Mouse (Mus musculus): ENCODE measurements at regions not wholly inside any gene's neighbourhood (a gene's known extent, or its start where the extent isn't known, plus 50 kb on each side); places are given as distances from the start of the nearest gene placed in this dataset.
A peak's percentile ranks its signal among the peaks of the same experiment; 100 is the strongest.

DNA sequence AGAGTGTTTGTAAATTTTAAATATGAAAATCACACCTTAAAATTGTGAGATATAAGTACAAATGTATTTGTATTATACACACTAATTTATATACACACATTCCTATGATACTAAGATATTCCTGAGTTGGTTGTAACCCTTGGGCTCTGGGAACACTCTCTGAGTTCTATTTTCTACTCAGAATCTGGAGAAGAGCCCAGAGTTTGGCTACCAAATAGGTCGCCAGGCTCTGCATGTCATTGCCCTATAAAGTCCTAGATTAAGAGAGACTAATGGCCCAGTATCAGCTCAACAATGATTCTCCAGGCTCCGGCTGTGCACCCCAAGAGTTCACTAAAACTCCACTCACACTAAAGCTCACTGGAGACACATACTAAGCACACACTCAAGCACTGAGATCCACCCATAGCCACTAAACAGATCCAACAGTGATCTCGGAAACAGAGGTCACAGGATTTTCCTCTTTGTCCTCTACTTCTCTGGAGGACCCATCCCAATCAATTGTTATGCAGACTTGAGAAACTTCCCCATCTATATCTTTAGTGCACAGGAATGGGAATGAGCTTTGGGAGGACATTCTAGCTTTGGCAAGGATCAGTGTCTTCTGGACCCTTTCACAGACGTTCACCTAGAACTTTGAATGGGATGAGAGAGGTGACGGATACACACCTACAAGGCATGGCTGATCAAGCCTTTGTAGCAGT lies 238.1 kb upstream of the Nr2f2 start:
- DNase-seq = no peak
- intact Hi-C loops (cut with DNase I; ENCODE audit: low total_unique reads) = no loop called here

DNA sequence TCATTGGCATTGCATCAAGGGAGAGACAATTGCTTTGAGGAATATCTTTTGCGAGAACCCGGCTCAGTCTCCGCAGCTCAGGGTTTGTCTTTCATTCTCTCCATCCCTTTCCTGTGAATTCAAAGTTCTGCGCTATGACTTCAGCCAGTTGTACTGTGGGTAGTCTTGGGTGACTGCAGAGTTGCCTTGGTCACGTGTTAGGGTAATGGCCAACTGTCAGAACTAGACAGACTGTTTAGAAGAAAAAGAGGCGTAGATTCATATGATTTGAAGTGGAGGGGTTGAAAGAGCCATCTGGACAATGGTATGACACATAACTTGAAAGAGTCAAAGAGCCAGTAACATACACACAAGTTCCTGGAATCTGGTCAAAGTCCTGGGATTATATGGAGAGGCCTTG lies 226.5 kb upstream of the Nr2f2 start:
- no peak for DNase-seq
- intact Hi-C loops (cut with DNase I; ENCODE audit: low total_unique reads) = no loop called here

DNA sequence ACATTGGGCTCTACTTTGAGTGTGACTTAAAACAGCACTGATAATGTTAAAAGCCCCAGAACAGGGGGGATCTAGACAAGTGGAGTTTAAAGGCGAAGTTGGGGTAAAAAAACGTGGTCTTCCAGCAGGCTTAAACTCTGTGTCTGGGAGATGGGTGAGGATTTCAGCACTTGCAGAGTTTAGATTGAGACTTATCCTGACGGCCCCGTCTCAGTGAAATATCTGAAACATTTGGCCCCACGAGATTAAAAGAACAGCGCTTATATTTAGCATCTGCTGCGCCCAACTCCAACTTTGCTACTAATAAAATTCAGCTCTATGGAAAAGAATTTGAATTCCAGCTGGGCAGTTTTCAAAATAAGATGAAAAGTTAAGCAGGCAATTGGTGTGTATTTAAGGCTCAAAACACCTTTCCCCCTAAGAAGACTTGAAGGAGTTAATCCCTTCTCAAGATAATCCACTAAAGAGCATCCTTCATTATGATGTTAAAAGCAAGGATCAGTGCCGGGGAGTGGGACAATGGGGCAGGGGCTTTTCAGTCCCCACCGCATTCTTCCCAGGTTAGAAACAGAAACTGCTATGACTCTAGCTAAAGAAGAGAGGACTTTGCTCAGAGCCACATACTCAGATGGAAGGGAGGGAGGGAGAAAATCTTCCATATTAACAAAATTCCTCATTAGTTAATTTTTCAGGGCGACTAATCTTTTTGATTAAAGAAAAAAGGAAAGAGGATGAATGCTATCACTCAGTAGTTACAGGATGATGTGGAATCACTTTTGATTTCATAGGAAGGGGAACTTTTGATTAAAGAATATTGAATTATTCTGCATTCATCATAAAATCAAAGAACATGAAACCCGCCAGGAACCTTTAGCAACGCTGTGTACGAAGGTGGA lies 225.1 kb upstream of the Nr2f2 start:
- intact Hi-C loops (cut with DNase I; ENCODE audit: low total_unique reads) = no loop called here
- DNase-seq = no peak

DNA sequence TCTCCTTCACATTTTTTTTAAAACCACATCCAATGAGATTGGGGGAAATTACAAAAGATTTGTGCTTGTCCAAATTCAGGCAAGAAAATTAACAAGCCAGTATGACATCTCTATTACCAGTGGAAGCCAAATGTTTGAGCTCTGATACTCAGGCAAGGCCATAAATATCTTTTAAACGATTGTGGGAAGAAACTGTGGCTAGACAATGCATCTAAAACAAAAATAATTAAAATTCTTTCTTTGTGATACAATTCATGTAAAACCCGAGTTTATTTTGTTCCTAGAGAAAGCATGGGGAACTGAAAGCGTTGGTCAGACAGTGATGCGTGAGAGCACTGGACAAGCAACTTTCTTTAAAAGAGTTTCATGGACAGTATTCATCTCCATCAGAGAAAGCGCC lies 223.2 kb upstream of the Nr2f2 start:
- no peak for DNase-seq
- intact Hi-C loops (cut with DNase I; ENCODE audit: low total_unique reads) = no loop called here

DNA sequence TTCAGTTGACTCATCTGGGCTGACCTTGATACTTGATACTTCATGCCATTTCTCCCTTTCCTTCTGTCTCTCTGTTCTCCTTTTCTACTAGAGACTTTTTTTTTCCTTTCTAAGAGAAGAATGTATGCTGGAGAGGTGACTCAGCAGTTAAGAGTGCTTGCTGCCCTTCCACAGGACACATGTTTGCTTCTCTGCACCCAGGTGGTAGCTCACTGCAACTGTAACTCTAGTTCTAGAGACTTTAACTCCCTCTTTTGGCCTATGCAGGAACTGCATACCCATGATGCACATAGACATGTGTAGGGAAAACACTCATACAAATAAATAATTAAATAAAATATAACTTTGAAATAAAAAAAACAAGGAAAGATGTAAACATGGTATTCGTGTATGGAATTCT lies 221.5 kb upstream of the Nr2f2 start:
- intact Hi-C loops (cut with DNase I; ENCODE audit: low total_unique reads) = no loop called here
- DNase-seq = no peak

DNA sequence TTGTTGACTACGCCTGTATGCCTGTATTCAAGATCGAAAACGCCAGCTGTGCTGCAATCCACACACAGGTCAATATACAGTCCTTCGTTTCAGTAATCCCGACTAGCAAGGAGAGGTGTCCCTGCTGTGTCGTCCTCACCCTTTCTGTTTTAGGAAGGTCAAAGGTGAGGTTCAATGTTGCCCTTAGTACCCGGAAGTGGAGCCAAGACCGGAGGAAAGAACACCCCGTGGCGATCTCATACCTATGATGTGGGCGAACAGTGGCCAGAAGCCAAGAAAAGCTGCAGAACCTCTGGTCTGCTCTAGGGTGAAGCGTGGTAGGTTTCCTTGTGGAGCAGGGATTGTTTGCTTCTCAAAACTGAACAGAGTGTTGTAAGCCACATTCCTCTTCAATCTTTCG lies 217.9 kb upstream of the Nr2f2 start:
- intact Hi-C loops (cut with DNase I; ENCODE audit: low total_unique reads) = no loop called here
- no peak for DNase-seq

DNA sequence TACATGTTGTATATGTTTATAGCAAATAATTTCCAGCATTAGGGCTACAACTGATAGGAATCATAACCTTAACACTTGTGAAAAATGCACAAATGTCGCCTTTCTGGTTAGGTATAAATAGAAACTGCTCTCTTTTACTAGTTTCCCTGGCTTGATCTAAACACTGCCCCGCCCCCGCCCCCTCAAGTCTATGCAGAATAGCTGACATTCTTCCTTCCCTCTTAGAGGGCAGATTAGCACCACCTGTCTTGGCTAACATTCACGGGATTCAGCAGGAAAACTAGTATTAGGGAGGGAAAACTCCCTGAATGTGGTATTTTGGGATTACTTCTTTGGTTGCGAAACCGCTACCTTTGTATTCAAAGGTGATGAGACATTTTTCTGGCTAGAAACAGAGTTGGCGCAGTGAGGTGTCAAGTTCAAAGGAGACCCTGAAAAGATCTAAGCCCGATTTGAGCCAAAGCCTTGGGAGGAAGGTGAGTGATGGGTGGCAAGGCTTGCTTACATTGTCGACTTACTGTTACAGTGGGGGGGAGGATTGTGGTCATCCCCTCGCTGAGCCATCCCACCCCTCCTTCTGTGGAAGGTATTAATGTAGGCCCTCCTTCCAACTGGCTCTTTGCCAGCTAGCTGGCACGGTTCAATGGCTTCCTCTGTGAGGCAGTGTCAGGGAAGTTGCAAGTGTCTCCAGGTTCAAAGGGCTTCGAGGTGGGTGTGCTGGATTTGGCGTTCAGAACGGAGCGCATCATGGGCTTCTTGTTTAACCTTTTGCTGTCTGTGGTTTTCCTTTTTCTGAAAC lies 209.8 kb upstream of the Nr2f2 start:
- peak; percentile 5 for DNase-seq
- intact Hi-C loops (cut with DNase I; ENCODE audit: low total_unique reads) = no loop called here

DNA sequence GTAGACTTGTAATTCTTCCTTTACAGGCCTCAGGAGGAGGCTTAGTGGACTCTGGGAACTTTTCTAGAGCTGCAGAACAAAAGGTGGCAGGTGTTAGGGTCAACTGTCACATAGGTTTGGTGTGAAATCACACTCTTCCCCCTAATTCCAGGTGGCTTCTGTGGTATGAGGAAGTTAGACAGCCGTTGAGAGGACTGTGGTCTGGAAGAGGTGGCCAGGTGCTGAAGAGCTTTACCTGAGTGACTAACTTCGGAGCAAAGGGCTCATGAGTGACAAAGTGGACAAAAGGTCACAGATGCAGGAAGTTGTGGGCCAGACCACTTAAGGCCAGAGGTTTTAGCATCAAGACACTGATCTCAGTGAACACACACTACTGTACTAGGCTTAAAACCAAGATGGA lies 209.1 kb upstream of the Nr2f2 start:
- intact Hi-C loops (cut with DNase I; ENCODE audit: low total_unique reads) = no loop called here
- no peak for DNase-seq

DNA sequence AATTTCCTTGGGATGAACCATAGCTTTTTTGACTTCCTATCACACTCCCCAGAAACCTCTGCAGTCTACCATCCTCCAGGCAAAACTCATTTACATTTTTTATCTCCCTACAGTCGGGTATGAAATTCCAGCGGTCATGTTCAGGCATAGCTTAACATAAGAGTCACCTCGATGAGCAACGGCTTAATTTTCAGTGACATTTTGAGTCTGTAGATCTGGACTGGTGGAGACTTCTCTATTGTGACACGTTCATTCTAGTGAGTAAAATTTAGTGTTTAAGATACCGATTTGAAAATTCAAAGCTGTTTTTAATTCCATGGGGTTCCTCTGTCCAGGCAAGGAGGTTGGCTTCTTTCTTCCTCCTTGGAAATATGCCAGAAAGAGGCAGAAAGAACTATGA lies 207.7 kb upstream of the Nr2f2 start:
- intact Hi-C loops (cut with DNase I; ENCODE audit: low total_unique reads) = no loop called here

DNA sequence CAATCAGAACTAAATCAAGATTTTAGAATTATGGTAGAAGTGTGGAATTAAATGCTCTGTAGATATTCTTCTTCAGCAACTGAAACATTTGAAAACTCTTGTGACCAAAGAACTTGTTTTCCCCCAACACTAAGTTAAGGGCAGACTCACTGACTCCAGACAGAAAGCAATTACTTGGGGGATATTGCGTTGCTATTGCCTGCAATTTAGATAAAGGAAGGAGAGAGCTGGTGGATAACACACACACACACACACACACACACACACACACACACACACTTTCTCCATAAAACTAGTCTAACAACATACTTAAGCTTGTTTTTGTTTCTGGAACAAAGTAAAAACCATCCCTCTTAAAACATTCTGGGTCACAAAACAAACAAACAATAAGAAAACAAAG lies 198.5 kb upstream of the Nr2f2 start:
- intact Hi-C loops (cut with DNase I; ENCODE audit: low total_unique reads) = no loop called here
- DNase-seq = no peak

More for the DNA sequence above, 207.7 kb upstream of the Nr2f2 start:
- DNase-seq = no peak

DNA sequence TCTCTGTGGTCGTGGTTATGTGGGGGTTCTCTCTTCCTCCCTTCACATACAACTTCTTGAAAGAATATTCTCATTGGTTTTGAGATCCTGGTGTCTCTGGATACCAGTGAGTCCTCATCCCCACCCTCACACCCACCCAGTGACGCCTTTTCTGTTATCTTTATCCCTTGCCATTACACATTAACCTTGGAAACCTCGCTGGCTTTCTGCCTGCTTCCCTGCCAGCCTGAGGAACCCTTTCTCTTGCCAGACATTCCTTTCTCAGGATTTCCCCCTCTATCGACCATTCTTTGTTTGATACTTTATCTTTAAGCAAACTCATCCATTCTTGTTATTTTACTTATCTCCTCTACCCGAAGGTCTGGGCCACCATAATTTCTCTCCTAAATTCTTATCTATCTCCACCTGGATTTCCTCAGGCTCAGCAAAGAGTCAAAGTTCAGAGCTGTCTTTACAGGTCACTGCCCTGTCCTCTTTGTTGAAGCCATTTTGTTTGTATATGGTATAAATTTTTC lies 182.5 kb upstream of the Nr2f2 start:
- intact Hi-C loops (cut with DNase I; ENCODE audit: low total_unique reads) = no loop called here
- no peak for DNase-seq

DNA sequence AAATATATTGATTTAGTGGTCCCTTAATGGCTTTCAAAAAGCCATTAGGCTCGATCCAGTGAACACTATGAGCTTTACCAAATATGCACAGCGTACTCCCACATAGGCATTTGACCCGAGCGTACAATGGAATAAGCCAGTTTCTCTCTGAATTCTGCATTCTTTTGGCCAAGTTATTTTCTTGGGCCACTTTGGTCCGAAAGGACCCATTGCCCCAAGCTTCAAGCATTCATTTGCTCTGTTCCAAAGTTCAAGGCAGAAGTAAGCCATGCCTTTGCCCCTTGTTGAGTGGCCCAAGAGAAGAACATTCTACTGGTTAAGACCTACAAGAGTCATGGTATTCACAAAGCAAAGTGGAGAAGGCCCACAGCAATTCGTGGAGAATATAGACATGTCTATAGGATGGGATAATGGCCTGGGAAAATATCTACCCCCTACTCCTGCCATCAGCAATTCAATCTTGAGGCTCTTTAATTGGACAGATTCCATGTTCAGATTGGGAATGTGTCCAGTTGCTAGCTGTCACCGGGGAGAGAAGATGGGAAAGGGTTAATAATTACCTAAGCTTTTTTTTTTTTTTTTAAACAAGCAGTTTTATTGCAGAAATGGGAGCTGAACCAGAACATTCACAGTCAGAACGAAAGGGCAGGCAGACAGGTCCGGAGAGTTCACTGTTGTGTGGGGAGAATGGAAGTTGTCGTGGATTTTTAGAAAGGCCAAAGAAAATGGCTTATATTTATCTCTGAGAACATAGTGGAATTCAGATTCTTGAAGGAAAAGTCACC lies 175.5 kb upstream of the Nr2f2 start:
- DNase-seq = no peak
- intact Hi-C loops (cut with DNase I; ENCODE audit: low total_unique reads) = no loop called here

DNA sequence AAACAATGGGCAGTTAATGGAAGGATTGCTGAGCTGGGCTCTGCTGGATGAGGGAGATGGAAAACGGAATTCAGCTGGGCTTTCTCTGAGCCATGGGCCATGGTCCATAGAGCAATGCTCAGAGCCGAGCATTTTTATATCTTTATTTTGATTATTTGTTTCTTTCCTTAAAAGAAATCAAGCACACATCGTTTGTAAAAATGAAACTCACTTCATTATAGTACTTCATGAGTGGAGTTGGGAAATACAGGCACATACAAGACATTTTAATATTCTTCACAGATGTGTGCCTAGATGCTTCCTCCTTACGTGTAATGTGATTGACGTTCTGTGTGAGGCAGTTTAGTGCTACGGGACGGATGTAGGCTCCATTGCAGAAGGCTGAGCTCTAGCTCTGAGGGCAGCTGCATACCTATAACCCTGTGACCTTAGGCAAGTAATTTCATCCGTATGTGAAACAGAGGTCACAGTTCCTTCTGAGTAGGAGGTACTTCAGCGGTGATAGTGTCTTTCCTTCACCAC lies 172.6 kb upstream of the Nr2f2 start:
- DNase-seq = no peak
- intact Hi-C loops (cut with DNase I; ENCODE audit: low total_unique reads) = no loop called here

DNA sequence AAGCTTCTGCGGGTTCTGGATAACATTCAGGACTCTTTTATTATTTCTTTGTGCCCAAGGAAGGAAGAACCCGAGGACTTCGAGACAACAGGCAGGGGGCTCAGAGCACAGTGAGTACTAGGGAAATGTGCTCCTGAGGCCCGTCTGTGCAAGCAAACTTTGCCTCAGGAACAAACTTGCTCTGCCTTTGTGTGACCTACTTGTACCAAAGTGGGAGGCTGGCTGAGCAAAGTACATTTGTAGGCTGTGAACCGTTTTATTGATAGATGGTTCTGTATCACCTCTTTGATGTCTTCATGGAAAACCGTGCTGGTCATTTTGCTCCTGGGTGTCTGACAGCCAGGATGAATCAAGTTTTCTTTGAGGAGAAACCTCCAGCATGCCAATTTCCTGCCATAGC lies 169.5 kb upstream of the Nr2f2 start:
- no peak for DNase-seq
- intact Hi-C loops (cut with DNase I; ENCODE audit: low total_unique reads) = no loop called here

DNA sequence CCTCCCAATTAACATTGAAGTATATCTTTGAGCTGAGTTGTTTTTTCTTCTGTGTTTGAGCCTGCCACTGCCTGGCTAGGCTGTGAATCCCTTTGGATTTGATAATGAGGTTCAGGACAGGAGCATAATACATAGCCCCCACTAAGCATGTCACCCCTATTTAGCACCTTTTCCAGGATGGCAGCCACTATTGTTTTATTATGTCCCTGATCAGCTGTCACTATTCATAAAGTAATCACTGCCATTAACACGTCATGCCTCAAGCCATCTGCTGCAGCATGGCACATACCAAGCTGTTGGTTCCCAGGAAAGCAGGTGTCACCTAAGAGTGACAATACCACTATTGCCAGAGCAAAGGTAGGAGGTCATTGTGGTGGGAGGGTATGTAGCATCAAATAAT lies 167.0 kb upstream of the Nr2f2 start:
- no peak for DNase-seq
- intact Hi-C loops (cut with DNase I; ENCODE audit: low total_unique reads) = no loop called here

DNA sequence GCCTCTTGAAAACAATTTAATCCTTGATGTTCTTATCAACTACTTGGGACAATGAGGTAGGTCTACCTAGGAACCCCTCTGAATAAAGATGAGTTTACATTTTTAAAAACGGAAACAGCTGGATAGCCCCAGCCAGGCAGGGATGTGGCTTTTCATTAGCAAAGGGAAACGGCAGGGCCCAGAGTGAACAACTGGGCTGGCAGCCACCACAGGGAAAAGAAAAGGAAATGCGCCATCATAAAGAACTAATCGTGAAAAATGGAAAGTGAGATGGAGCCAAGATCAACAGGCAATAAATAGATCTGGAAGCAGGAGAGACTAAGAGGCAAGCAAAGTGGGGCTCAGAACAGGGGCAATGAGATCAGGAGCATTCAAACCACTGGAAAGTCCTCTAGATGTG lies 161.4 kb upstream of the Nr2f2 start:
- no peak for DNase-seq
- intact Hi-C loops (cut with DNase I; ENCODE audit: low total_unique reads) = no loop called here

DNA sequence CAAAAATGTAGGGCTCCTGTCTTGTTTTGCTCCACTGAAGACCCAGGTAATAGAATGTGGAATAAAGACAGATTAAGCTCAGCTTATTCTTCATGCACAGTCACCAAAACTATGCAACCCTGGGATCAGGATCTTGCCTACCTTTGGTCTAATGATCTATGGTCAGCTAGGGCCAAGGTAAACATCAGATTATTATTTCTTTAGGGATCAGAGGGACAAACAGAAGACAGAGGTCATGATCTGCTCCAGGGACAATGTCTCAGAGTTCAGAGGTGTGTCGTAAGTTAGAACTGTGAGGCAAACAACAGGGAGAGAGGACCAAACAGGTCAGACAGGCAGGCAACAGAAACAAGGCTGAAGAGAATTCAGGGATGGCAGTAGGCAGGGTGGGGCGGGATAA lies 158.8 kb upstream of the Nr2f2 start:
- intact Hi-C loops (cut with DNase I; ENCODE audit: low total_unique reads) = no loop called here
- no peak for DNase-seq

DNA sequence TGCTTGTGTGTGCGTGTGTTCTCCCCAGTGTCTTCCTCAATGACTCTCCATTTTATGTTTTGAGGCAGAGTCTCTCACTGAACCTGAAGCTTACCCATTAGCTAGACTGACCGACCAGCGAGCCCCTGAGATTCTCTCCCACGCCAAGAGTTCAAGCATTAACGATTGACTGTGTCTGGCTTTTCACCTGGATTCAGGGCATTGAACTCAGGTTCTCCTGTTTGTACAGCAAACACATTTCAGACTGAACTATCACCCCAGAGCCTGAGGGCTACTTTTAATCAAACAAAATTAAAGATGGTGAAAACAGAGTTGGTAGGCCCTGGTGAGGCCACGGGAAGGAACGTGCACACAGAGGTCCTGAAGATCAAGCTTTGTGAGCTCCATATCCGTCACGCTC lies 158.2 kb upstream of the Nr2f2 start:
- intact Hi-C loops (cut with DNase I; ENCODE audit: low total_unique reads) = no loop called here
- no peak for DNase-seq

DNA sequence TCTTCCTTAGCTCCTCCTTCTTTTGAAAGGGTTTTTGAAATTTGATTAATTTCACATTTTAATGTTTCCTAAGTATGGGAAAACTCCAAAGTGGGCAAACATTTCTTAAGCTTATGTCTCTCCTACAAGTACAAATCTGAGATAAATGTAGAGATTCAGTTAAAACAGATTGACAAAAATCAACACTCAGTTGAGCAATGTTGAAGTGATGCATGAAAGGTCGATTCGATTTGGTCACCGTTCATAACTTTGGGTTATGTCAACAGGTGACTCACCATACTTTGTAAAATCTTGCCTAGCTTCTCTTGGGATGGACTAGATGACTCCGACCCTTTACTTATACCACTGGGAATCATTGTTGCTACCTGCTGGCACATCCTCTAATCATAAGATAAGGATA lies 157.7 kb upstream of the Nr2f2 start:
- no peak for DNase-seq
- intact Hi-C loops (cut with DNase I; ENCODE audit: low total_unique reads) = no loop called here

All from gastrocnemius, postnatal 14 days (tissue).